ENCODE assay signal across 11 mouse cellular contexts in the genomic region with DNA sequence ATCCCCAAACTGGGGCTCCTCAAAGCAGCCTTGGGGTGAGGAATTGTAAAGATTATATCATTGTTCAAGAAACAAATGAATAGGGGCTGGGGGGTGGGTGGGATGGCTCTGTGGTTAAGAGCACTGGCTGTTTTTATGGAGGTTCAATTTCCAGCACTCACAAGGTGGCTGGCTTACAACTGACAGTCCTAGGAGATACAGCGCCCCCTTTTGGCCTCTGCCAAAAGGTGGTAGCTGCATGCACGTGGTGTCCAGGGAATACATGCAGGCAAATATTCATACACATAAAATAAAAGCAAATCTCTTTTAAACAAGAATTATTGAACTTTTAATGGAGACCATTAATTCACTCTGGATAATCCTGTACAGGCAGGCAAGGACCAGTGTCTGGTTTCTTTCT. TPM values are rescaled to one million over a fixed set of nuclear protein-coding genes. Genes with fewer than 3 reads are reported as not detected.
DNase-seq lines count a peak whose midpoint lies in the region; ATAC-seq and TF ChIP-seq lines count a peak whose summit lies in the region.
"Had no signal": no experiment of that assay in that cellular context is flagged by ENCODE, and none has a peak within 500 bp of the region (broad histone marks: within the 10 kb centered on the region; RNA-seq: fewer than 3 reads in every experiment).

No protein-coding gene starts in this region.

- no peaks in the 10 kb centered on the region for H3K79me2 ChIP-seq in heart, adult 2 months (replicated peaks; ENCODE audit: control insufficient read depth, insufficient read depth, low read length)

- TF ChIP-seq POLR2A in heart, adult 2 months (IDR thresholded peaks at IDR 0.05; ENCODE audit: insufficient read depth, low read depth, low read length) = no peak
- no peak for TF ChIP-seq POLR2A in thymus, adult 2 months (IDR thresholded peaks at IDR 0.05; ENCODE audit: control insufficient read depth, extremely low read depth, insufficient read depth, low read length, poor library complexity)

- H3K4me2 ChIP-seq in midbrain, embryonic 13.5 days (replicated peaks) = no peak overlapping the region
- peak overlapping the region; percentile 17 for H3K4me2 ChIP-seq in neural tube, embryonic 15.5 days
- H3K4me2 ChIP-seq: heart, embryonic 11.5 days; limb, embryonic 13.5 days had no signal

- TF ChIP-seq EP300 in heart, adult 2 months (IDR thresholded peaks at IDR 0.05; ENCODE audit: insufficient read depth, low read depth, low read length) = no peak

- H3K27me3 ChIP-seq in heart, adult 2 months (ENCODE audit: control insufficient read depth, insufficient read depth, low read length) = peaks cover 2% of the 10 kb centered on the region; the same call in 1 of the 2 replicates
- no peaks in the 10 kb centered on the region for H3K27me3 ChIP-seq in midbrain, embryonic 13.5 days
- H3K27me3 ChIP-seq in midbrain, embryonic 10.5 days (ENCODE audit: low read depth, poor library complexity, severe bottlenecking) = no peaks in the 10 kb centered on the region
- no peaks in the 10 kb centered on the region for H3K27me3 ChIP-seq in neural tube, embryonic 15.5 days (replicated peaks)
- H3K27me3 ChIP-seq in thymus, adult 2 months (ENCODE audit: control insufficient read depth, insufficient read depth, low read length) = no peaks in the 10 kb centered on the region
- H3K27me3 ChIP-seq: limb, embryonic 13.5 days had no signal

- no peaks in the 10 kb centered on the region; the same call in 1 of the 2 replicates for H3K4me1 ChIP-seq in heart, adult 2 months (ENCODE audit: control insufficient read depth, insufficient read depth, low read length)
- H3K4me1 ChIP-seq in midbrain, embryonic 13.5 days (replicated peaks) = peaks cover 9% of the 10 kb centered on the region
- no peaks in the 10 kb centered on the region for H3K4me1 ChIP-seq in midbrain, embryonic 10.5 days
- peaks cover 21% of the 10 kb centered on the region for H3K4me1 ChIP-seq in neural tube, embryonic 15.5 days
- H3K4me1 ChIP-seq in thymus, adult 2 months (replicated peaks; ENCODE audit: control insufficient read depth, insufficient read depth, low read length) = no peaks in the 10 kb centered on the region

- no peak overlapping the region for H3K4me3 ChIP-seq in heart, adult 2 months
- H3K4me3 ChIP-seq in midbrain, embryonic 13.5 days (replicated peaks) = no peak overlapping the region
- H3K4me3 ChIP-seq in midbrain, embryonic 10.5 days = no peak overlapping the region
- no peak overlapping the region for H3K4me3 ChIP-seq in neural tube, embryonic 15.5 days (replicated peaks)
- no peak overlapping the region for H3K4me3 ChIP-seq in thymus, adult 2 months (ENCODE audit: control insufficient read depth, insufficient read depth, low read length)
- H3K4me3 ChIP-seq: limb, embryonic 13.5 days had no signal

- 47% methylated on average over 2 of the region's 2 CpGs for WGBS in heart, adult 2 months
- 58% methylated on average over 2 of the region's 2 CpGs for WGBS in midbrain, embryonic 13.5 days
- WGBS in midbrain, embryonic 10.5 days = 44% methylated on average over 2 of the region's 2 CpGs
- WGBS in neural tube, embryonic 15.5 days = 47% methylated on average over 2 of the region's 2 CpGs
- WGBS in thymus, adult 2 months = 32% methylated on average over 2 of the region's 2 CpGs

- DNase-seq in heart, adult 2 months = no peak
- no peak for DNase-seq in heart, postnatal 10 days
- DNase-seq in midbrain, embryonic 10.5 days (ENCODE audit: low spot score) = no peak
- DNase-seq in c-Kit-positive CD71-negative TER-119-negative erythroid progenitor cells, embryonic 14.5 days (ENCODE audit: low read depth) = peak; percentile 5
- DNase-seq in spleen, postnatal 4 days (ENCODE audit: low spot score in 2 of 2) = no peak
- no peak for DNase-seq in thymus, adult 2 months

- H3K36me3 ChIP-seq in heart, adult 2 months (ENCODE audit: control insufficient read depth, insufficient read depth, low read length) = no peaks in the 10 kb centered on the region
- no peaks in the 10 kb centered on the region for H3K36me3 ChIP-seq in midbrain, embryonic 13.5 days
- H3K36me3 ChIP-seq in midbrain, embryonic 10.5 days = no peaks in the 10 kb centered on the region
- H3K36me3 ChIP-seq in neural tube, embryonic 15.5 days = no peaks in the 10 kb centered on the region
- H3K36me3 ChIP-seq in thymus, adult 2 months (ENCODE audit: control insufficient read depth, insufficient read depth, low read length) = no peaks in the 10 kb centered on the region
- H3K36me3 ChIP-seq: limb, embryonic 13.5 days had no signal

- intact Hi-C loops in heart, adult 2 months (cut with DNase I) = no loop called here
- intact Hi-C loops in heart, postnatal 10 days (cut with DNase I) = no loop called here

- ATAC-seq in midbrain, embryonic 13.5 days = no peak; the same call in 1 of the 2 replicates
- no peak for ATAC-seq in neural tube, embryonic 15.5 days (ENCODE audit: low FRiP score)
- ATAC-seq: inflammation-experienced regulatory T-cells, adult 6 months had no signal

- peak; percentile 45 for TF ChIP-seq CTCF in heart, adult 2 months (IDR thresholded peaks at IDR 0.05)
- TF ChIP-seq CTCF in thymus, adult 2 months (IDR thresholded peaks at IDR 0.05; ENCODE audit: borderline replicate concordance, control insufficient read depth, extremely low read depth, insufficient read depth, low read length, poor library complexity) = no peak

- H3K27ac ChIP-seq in heart, adult 2 months = no peak overlapping the region
- H3K27ac ChIP-seq in midbrain, embryonic 13.5 days = peak overlapping the region; percentile 44
- no peak overlapping the region for H3K27ac ChIP-seq in midbrain, embryonic 10.5 days (replicated peaks)
- H3K27ac ChIP-seq in neural tube, embryonic 15.5 days (replicated peaks) = peak overlapping the region; percentile 42; the same call in 1 of the 2 replicates
- H3K27ac ChIP-seq in thymus, adult 2 months (ENCODE audit: control insufficient read depth, insufficient read depth, low read length) = no peak overlapping the region
- H3K27ac ChIP-seq: limb, embryonic 13.5 days had no signal

- H3K9me3 ChIP-seq in midbrain, embryonic 13.5 days = no peaks in the 10 kb centered on the region
- peaks cover 7% of the 10 kb centered on the region for H3K9me3 ChIP-seq in midbrain, embryonic 10.5 days (replicated peaks)
- no peaks in the 10 kb centered on the region for H3K9me3 ChIP-seq in neural tube, embryonic 15.5 days (replicated peaks)
- H3K9me3 ChIP-seq: limb, embryonic 13.5 days had no signal

- no peak overlapping the region for H3K9ac ChIP-seq in heart, adult 2 months (ENCODE audit: low read depth, low read length)
- no peak overlapping the region for H3K9ac ChIP-seq in midbrain, embryonic 13.5 days (replicated peaks)
- no peak overlapping the region for H3K9ac ChIP-seq in neural tube, embryonic 15.5 days (replicated peaks)
- H3K9ac ChIP-seq: limb, embryonic 13.5 days had no signal

RNA-seq across cellular contexts. Expression of gene Kazn, which starts 36.0 kb away (rescaled TPM):
- 1 to 10 TPM; 2.4 to 3.4 TPM for total RNA-seq in heart, adult 2 months (2021)
- 3.8 and 5.7 TPM in 2 replicates for polyA plus RNA-seq in heart, adult 2 months (2012; rRNA removed)
- 1 to 10 TPM; 7.3 to 9.1 TPM for total RNA-seq in heart, postnatal 10 days (2021)
- 18.7 and 23.5 TPM in 2 replicates for polyA plus RNA-seq in midbrain, embryonic 13.5 days (2015; fragmentation: Nextera tagmentation; extraction: Ambion mirVana)
- 9.4 and 12.2 TPM in 2 replicates for polyA plus RNA-seq in midbrain, embryonic 10.5 days (2016; fragmentation: Nextera tagmentation; extraction: Ambion mirVana)
- polyA plus RNA-seq in neural tube, embryonic 15.5 days (2015; fragmentation: Nextera tagmentation; extraction: Ambion mirVana) = 25.4 and 25.5 TPM in 2 replicates
- 17.0 and 19.3 TPM in 2 replicates for polyA plus RNA-seq in thymus, adult 2 months (2012; rRNA removed)
- polyA plus RNA-seq: inflammation-experienced regulatory T-cells, adult 6 months had no signal

Comparison
In these comparisons a context has a peak if more than half of its experiments do, and no peak if none do; other contexts are left out.
1. H3K27ac ChIP-seq: peak in midbrain, embryonic 13.5 days (single experiment) and neural tube, embryonic 15.5 days (single experiment); none in heart, adult 2 months (single experiment), midbrain, embryonic 10.5 days (single experiment) and thymus, adult 2 months (single experiment).